Mouse (Mus musculus) lung, adult 2 months (tissue): ENCODE results near the gene Zfp781.
"Not testable (repeated sequence)": the region's sequence is repeated elsewhere in the genome, so short reads cannot be mapped to it uniquely, and the experiment has no call there.

Source experiments
- CTCF ChIP-seq: fragments of 200-500 bp; IDR thresholded peaks from 2 replicates; pipeline ENCODE4 v1.5.1; 2011; ENCODE audit warnings: mild to moderate bottlenecking, low read length, control low read depth; ENCODE audit not compliant: insufficient read depth
- POLR2A ChIP-seq: fragments of 200-500 bp; IDR thresholded peaks from 2 replicates; pipeline ENCODE4 v1.6.1; 2011; ENCODE audit warnings: low read depth, mild to moderate bottlenecking, control low read depth, low read length, borderline replicate concordance; ENCODE audit errors: extremely low read depth

DNA sequence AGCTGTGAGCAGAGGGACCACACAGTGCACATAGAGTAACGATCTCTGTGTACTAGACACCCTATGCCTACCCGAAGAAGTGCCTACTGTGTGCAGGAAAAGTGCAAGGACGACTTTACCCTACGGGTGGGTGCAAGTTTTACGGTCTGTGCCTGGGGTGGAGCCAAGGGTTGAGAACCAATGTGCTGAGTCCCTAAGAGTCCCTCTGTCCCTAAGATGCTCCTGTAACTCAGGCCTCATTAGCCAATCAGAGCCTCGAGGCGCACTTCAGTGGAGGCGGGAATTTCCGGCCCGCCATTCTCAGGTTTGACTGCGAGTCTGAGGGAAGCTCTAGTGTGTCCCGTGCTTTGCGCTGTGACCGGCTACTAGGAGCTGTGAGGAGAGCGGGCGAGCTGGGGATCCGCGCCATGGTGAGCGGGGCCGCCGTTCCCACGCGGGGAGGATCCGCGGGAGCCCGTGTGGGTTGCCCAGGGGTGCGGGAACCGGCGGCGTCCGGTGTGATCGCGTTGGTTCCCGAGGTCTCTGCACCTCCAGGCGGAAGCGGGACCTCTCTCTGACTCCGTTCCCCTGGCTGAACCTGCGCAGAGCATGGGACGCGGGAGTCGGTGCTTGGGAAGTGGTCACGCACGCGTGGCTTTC lies 48.2 kb upstream of the Zfp781 start:
- TF ChIP-seq CTCF, POLR2A: not testable (repeated sequence)
